ENCODE assay signal across 25 mouse cellular contexts in genomic region chr6:3904704-3905103, GRCm38 (mm10).
"Had no signal": no experiment of that assay in that cellular context is flagged by ENCODE, and none has a peak within 500 bp of the region (broad histone marks: within the 10 kb centered on the region; RNA-seq: fewer than 3 reads in every experiment).

No protein-coding gene starts in this region.

- H3K9me3 ChIP-seq: heart, embryonic 13.5 days; heart, embryonic 15.5 days; hindbrain, embryonic 10.5 days; hindbrain, embryonic 12.5 days; intestine, embryonic 15.5 days; kidney, embryonic 15.5 days; limb, embryonic 10.5 days; limb, embryonic 12.5 days; liver, embryonic 13.5 days had no signal

- DNase-seq: gastrocnemius, adult 2 months; gastrocnemius, postnatal 10 days; gastrocnemius, postnatal 25 days; heart, adult 2 months; heart, postnatal 4 days; kidney, adult 18-20 months; kidney, adult 9 months; kidney, postnatal 14 days; kidney, postnatal 36 days; layer of hippocampus, adult 9-11 months; layer of hippocampus, postnatal 36 days; liver; liver, embryonic 13.5 days had no signal

- H3K27me3 ChIP-seq: heart, embryonic 13.5 days; heart, embryonic 15.5 days; hindbrain, embryonic 12.5 days; intestine, embryonic 15.5 days; kidney, embryonic 15.5 days; limb, embryonic 12.5 days; liver, embryonic 13.5 days had no signal

- H3K36me3 ChIP-seq: heart, embryonic 13.5 days; heart, embryonic 15.5 days; hindbrain, embryonic 10.5 days; hindbrain, embryonic 12.5 days; intestine, embryonic 15.5 days; kidney, embryonic 15.5 days; limb, embryonic 10.5 days; limb, embryonic 12.5 days; liver, embryonic 13.5 days had no signal

- H3K4me3 ChIP-seq: gastrocnemius, adult 2 months; heart, adult 2 months; heart, embryonic 13.5 days; heart, embryonic 15.5 days; hindbrain, embryonic 10.5 days; hindbrain, embryonic 12.5 days; intestine, embryonic 15.5 days; kidney, embryonic 15.5 days; limb, embryonic 10.5 days; limb, embryonic 12.5 days; liver, embryonic 13.5 days had no signal

- H3K27ac ChIP-seq: gastrocnemius, adult 2 months; heart, adult 2 months; heart, embryonic 13.5 days; heart, embryonic 15.5 days; hindbrain, embryonic 10.5 days; hindbrain, embryonic 12.5 days; hindbrain, embryonic 14.5 days; intestine, embryonic 15.5 days; kidney, embryonic 15.5 days; kidney, postnatal 0 days; limb, embryonic 10.5 days; limb, embryonic 12.5 days; liver, embryonic 13.5 days had no signal

- H3K4me2 ChIP-seq: heart, embryonic 11.5 days; heart, embryonic 13.5 days; heart, embryonic 15.5 days; hindbrain, embryonic 12.5 days; hindbrain, embryonic 14.5 days; intestine, embryonic 15.5 days; kidney, embryonic 15.5 days; limb, embryonic 12.5 days; liver, embryonic 11.5 days; liver, embryonic 13.5 days had no signal

- H3K9ac ChIP-seq: heart, embryonic 13.5 days; heart, embryonic 15.5 days; hindbrain, embryonic 12.5 days; hindbrain, embryonic 14.5 days; intestine, embryonic 15.5 days; kidney, embryonic 15.5 days; limb, embryonic 12.5 days; liver, embryonic 13.5 days had no signal

- H3K4me1 ChIP-seq: heart, embryonic 13.5 days; heart, embryonic 15.5 days; hindbrain, embryonic 10.5 days; hindbrain, embryonic 12.5 days; intestine, embryonic 15.5 days; kidney, embryonic 15.5 days; limb, embryonic 10.5 days; limb, embryonic 12.5 days; liver, embryonic 13.5 days had no signal
